Mouse (Mus musculus) CH12.LX (cell line): ENCODE measurements at regions not wholly inside any gene's neighbourhood (a gene's known extent, or its start where the extent isn't known, plus 50 kb on each side); places are given as distances from the start of the nearest gene placed in this dataset.

Experiments
- CTCF ChIP-seq, 2 experiments: IDR thresholded peaks in 1 of 2; conservative IDR thresholded peaks in 1 of 2; 2 replicates each; pipeline ENCODE4 v1.5.1; 2011 to 2012; ENCODE audit warnings: low read depth in 2 of 2, low read length in 2 of 2, improper control_type of control experiment in 1 of 2, inconsistent platforms in 1 of 2, mild to moderate bottlenecking in 1 of 2, moderate library complexity in 1 of 2
- EP300 ChIP-seq: IDR thresholded peaks from 2 replicates; pipeline ENCODE4 v1.6.1; 2011; ENCODE audit warnings: low read length, improper control_type of control experiment
- MAX ChIP-seq: IDR thresholded peaks from 2 replicates; pipeline ENCODE4 v1.6.1; 2011; ENCODE audit warnings: low read length, improper control_type of control experiment
- UBTF ChIP-seq: IDR thresholded peaks from 2 replicates; pipeline ENCODE4 v1.6.1; 2012; ENCODE audit warnings: low read depth, mild to moderate bottlenecking, inconsistent platforms, low read length, improper control_type of control experiment, moderate library complexity
- ZC3H11A ChIP-seq: IDR thresholded peaks from 2 replicates; pipeline ENCODE4 v1.6.1; 2012; ENCODE audit warnings: low read depth, mild to moderate bottlenecking, inconsistent platforms, low read length, improper control_type of control experiment
- ZNF384 ChIP-seq: IDR thresholded peaks from 2 replicates; pipeline ENCODE4 v1.6.1; 2012; ENCODE audit warnings: low read depth, low read length, improper control_type of control experiment, inconsistent platforms

DNA sequence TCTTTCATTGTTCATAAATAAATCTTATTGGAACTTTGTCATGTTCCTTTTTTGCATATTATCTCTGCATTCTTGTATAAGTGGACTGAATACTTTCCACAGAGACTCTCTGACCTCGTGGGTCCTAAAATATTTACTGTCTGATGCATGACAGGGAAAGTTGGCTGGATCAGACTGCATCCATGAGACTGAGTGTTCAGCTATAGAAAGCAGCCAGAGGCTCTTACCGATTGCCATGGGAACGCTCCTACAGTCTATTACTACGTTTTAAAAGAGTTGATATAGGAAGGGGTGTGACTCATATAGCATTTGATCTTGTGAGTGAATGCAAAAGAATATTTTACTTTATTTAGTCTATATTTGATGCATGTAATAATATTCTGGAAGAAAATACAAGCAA is 77.6 kb upstream of the Lgalsl start:
- TF ChIP-seq ZNF384 (no peak), EP300 (no peak), CTCF (conservative IDR thresholded peaks at IDR 0.05 in 1 of 2, IDR thresholded peaks at IDR 0.05 in 1 of 2; ENCODE audit: low read depth in 2 of 2, low read length in 2 of 2) (no peak), ZC3H11A (no peak), UBTF (no peak), MAX (no peak)
